Mouse (Mus musculus): ENCODE measurements around the gene Gm12216. TPM values are rescaled to one million over a fixed set of nuclear protein-coding genes. Genes with fewer than 3 reads are reported as not detected.

Gene Gm12216
- total and polyA plus RNA-seq, 2 experiments = 2.7 to 3.2 TPM

- no peaks in the 10 kb centered on the region for H3K79me2 ChIP-seq (ENCODE audit: control insufficient read depth, insufficient read depth, low read length)
- peak overlapping the region; percentile 83 for H3K27ac ChIP-seq (replicated peaks; ENCODE audit: insufficient read depth, low read depth, low read length)
- H3K4me3 ChIP-seq (ENCODE audit: insufficient read depth, low read depth, low read length) = no peak overlapping the region
- H3K27me3 ChIP-seq (ENCODE audit: control insufficient read depth, insufficient read depth, low read length) = no peaks in the 10 kb centered on the region
- no peak for DNase-seq (ENCODE audit: extremely low read depth, low read depth, low spot score)
- H3K36me3 ChIP-seq (ENCODE audit: control insufficient read depth, insufficient read depth, low read length) = no peaks in the 10 kb centered on the region
- no peak for TF ChIP-seq CTCF (IDR thresholded peaks at IDR 0.05; ENCODE audit: low read depth, low read length)
- no peak for TF ChIP-seq POLR2A (IDR thresholded peaks at IDR 0.05; ENCODE audit: extremely low read depth, insufficient read depth, low read length)
- H3K9ac ChIP-seq (ENCODE audit: low read depth, low read length) = peak overlapping the region; percentile 32
- 78% methylated on average over 10 of the region's 10 CpGs for WGBS
- peaks cover 36% of the 10 kb centered on the region for H3K4me1 ChIP-seq (ENCODE audit: control insufficient read depth, insufficient read depth, low read length)
Measured at GRCm38 (mm10) chr11:53798041-53798711, 60.9 kb downstream of the Gm12216 start.

- peak; percentile 92 for DNase-seq (ENCODE audit: extremely low read depth, low read depth, low spot score)
- Histone ChIP-seq H3K4me3 (ENCODE audit: insufficient read depth, low read depth, low read length) (no peak overlapping the region), H3K9ac (ENCODE audit: low read depth, low read length) (peak overlapping the region; percentile 32), H3K27me3 (ENCODE audit: control insufficient read depth, insufficient read depth, low read length) (no peaks in the 10 kb centered on the region), H3K4me1 (ENCODE audit: control insufficient read depth, insufficient read depth, low read length) (peaks cover 36% of the 10 kb centered on the region), H3K27ac (replicated peaks; ENCODE audit: insufficient read depth, low read depth, low read length) (peak overlapping the region; percentile 85), H3K79me2 (ENCODE audit: control insufficient read depth, insufficient read depth, low read length) (no peaks in the 10 kb centered on the region), H3K36me3 (ENCODE audit: control insufficient read depth, insufficient read depth, low read length) (no peaks in the 10 kb centered on the region)
- WGBS = 25% methylated on average over 6 of the region's 6 CpGs
- TF ChIP-seq POLR2A (IDR thresholded peaks at IDR 0.05; ENCODE audit: extremely low read depth, insufficient read depth, low read length) = no peak
- TF ChIP-seq CTCF (IDR thresholded peaks at IDR 0.05; ENCODE audit: low read depth, low read length) = no peak
Measured at GRCm38 (mm10) chr11:53797386-53797920, 61.6 kb downstream of the Gm12216 start.

- Histone ChIP-seq H3K4me3 (ENCODE audit: insufficient read depth, low read depth, low read length) (peak overlapping the region; percentile 11; the same call in 1 of the 2 replicates), H3K27me3 (ENCODE audit: control insufficient read depth, insufficient read depth, low read length) (no peaks in the 10 kb centered on the region), H3K9ac (ENCODE audit: low read depth, low read length) (peak overlapping the region; percentile 30), H3K27ac (replicated peaks; ENCODE audit: insufficient read depth, low read depth, low read length) (peak overlapping the region; percentile 85), H3K36me3 (ENCODE audit: control insufficient read depth, insufficient read depth, low read length) (no peaks in the 10 kb centered on the region), H3K4me1 (ENCODE audit: control insufficient read depth, insufficient read depth, low read length) (peaks cover 36% of the 10 kb centered on the region), H3K79me2 (ENCODE audit: control insufficient read depth, insufficient read depth, low read length) (no peaks in the 10 kb centered on the region)
- WGBS = 3% methylated on average over 12 of the region's 12 CpGs
- peak; percentile 95 for DNase-seq (ENCODE audit: extremely low read depth, low read depth, low spot score)
- no peak for TF ChIP-seq CTCF (IDR thresholded peaks at IDR 0.05; ENCODE audit: low read depth, low read length)
- TF ChIP-seq POLR2A (IDR thresholded peaks at IDR 0.05; ENCODE audit: extremely low read depth, insufficient read depth, low read length) = no peak
Measured at GRCm38 (mm10) chr11:53796409-53797151, 62.5 kb downstream of the Gm12216 start.

- TF ChIP-seq CTCF (IDR thresholded peaks at IDR 0.05; ENCODE audit: low read depth, low read length) (no peak), POLR2A (IDR thresholded peaks at IDR 0.05; ENCODE audit: extremely low read depth, insufficient read depth, low read length) (no peak)
- DNase-seq (ENCODE audit: extremely low read depth, low read depth, low spot score) = peak; percentile 69
- peaks cover 43% of the 10 kb centered on the region for H3K4me1 ChIP-seq (ENCODE audit: control insufficient read depth, insufficient read depth, low read length)
- H3K27ac ChIP-seq (replicated peaks; ENCODE audit: insufficient read depth, low read depth, low read length) = peak overlapping the region; percentile 85
- H3K9ac ChIP-seq (ENCODE audit: low read depth, low read length) = 0 out of 2 replicates have a peak overlapping the region, but pooled peaks have one; percentile 11
- no peak overlapping the region for H3K4me3 ChIP-seq (ENCODE audit: insufficient read depth, low read depth, low read length)
- H3K79me2 ChIP-seq (ENCODE audit: control insufficient read depth, insufficient read depth, low read length) = no peaks in the 10 kb centered on the region
- H3K27me3 ChIP-seq (ENCODE audit: control insufficient read depth, insufficient read depth, low read length) = no peaks in the 10 kb centered on the region
- 17% methylated on average over 8 of the region's 8 CpGs for WGBS
- H3K36me3 ChIP-seq (ENCODE audit: control insufficient read depth, insufficient read depth, low read length) = no peaks in the 10 kb centered on the region
Measured at GRCm38 (mm10) chr11:53795813-53796212, 63.2 kb downstream of the Gm12216 start.

- Histone ChIP-seq H3K36me3 (ENCODE audit: control insufficient read depth, insufficient read depth, low read length) (no peaks in the 10 kb centered on the region), H3K9ac (ENCODE audit: low read depth, low read length) (peak overlapping the region; percentile 15), H3K79me2 (ENCODE audit: control insufficient read depth, insufficient read depth, low read length) (no peaks in the 10 kb centered on the region), H3K4me1 (ENCODE audit: control insufficient read depth, insufficient read depth, low read length) (peaks cover 45% of the 10 kb centered on the region), H3K27me3 (ENCODE audit: control insufficient read depth, insufficient read depth, low read length) (no peaks in the 10 kb centered on the region), H3K27ac (replicated peaks; ENCODE audit: insufficient read depth, low read depth, low read length) (peak overlapping the region; percentile 89), H3K4me3 (ENCODE audit: insufficient read depth, low read depth, low read length) (peak overlapping the region; percentile 9; the same call in 1 of the 2 replicates)
- DNase-seq (ENCODE audit: extremely low read depth, low read depth, low spot score) = peak; percentile 98
- 4% methylated on average over 25 of the region's 25 CpGs for WGBS
- TF ChIP-seq POLR2A (IDR thresholded peaks at IDR 0.05; ENCODE audit: extremely low read depth, insufficient read depth, low read length) = 0 out of 2 replicates have a peak, but pooled peaks have one; percentile 52
- TF ChIP-seq CTCF (IDR thresholded peaks at IDR 0.05; ENCODE audit: low read depth, low read length) = peak; percentile 48
Measured at GRCm38 (mm10) chr11:53794671-53795557, 64.1 kb downstream of the Gm12216 start.

Data from liver, adult 2 months (tissue).